Mouse (Mus musculus): ENCODE data around the gene Dnah9.

DNA sequence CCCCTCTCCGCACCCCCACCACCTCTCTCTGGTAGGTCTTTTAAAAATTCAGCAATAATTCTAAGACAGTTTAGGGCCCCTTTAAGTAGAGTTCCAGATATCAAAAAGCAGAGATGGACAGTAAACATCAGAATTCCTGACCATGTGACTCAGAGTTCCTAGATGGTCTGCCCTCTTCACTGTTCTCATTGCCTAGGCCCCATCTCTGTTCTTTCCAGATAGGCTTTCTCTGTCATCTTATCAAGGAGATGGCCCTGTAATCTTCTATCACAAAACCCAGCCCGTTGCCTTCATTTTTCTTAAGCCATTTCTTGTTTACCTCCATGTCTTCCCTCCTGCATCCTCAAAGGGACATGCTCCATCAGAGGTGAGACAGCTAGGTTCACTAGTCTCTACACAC, 382.2 kb downstream of the Dnah9 start:
- TF ChIP-seq CTCF (IDR thresholded peaks at IDR 0.05; ENCODE audit: extremely low read depth, insufficient read depth, insufficient read length, insufficient replicate concordance) (no peak), POLR2A (IDR thresholded peaks at IDR 0.05; ENCODE audit: low read depth, low read length) (no peak)

All from spleen, adult 2 months (tissue).